Mouse (Mus musculus): ENCODE results near the gene Gpatch11. TPM values are rescaled to one million over a fixed set of nuclear protein-coding genes. Genes with fewer than 3 reads are reported as not detected.

Gpatch11 gene
- polyA plus RNA-seq, 1 experiment from 2014 or later: 31.8 TPM

Other genes with a start within 250 kb of the Gpatch11 start
- 12.5 and 14.2 TPM in 2 replicates for gene Strn, start 98.4 kb upstream of the Gpatch11 start, polyA plus RNA-seq (2014; fragmentation: Nextera tagmentation; extraction: Ambion mirVana)
- 16.9 and 18.7 TPM in 2 replicates for gene Heatr5b, start 203 bp upstream of the Gpatch11 start, polyA plus RNA-seq (2014; fragmentation: Nextera tagmentation; extraction: Ambion mirVana)
- gene Eif2ak2, start 47.0 kb downstream of the Gpatch11 start, polyA plus RNA-seq (2014; fragmentation: Nextera tagmentation; extraction: Ambion mirVana): 6.4 and 9.5 TPM in 2 replicates
- gene Sult6b1, start 71.4 kb downstream of the Gpatch11 start, polyA plus RNA-seq (2014; fragmentation: Nextera tagmentation; extraction: Ambion mirVana): 0.27 and 0.33 TPM in 2 replicates
- gene Cebpzos, start 80.9 kb downstream of the Gpatch11 start, polyA plus RNA-seq (2014; fragmentation: Nextera tagmentation; extraction: Ambion mirVana): 77.6 and 81.6 TPM in 2 replicates
- 36.0 and 41.3 TPM in 2 replicates for gene Cebpz, start 101.5 kb downstream of the Gpatch11 start, polyA plus RNA-seq (2014; fragmentation: Nextera tagmentation; extraction: Ambion mirVana)
- 62.1 and 66.6 TPM in 2 replicates for gene Ndufaf7, start 101.6 kb downstream of the Gpatch11 start, polyA plus RNA-seq (2014; fragmentation: Nextera tagmentation; extraction: Ambion mirVana)
- 28.3 and 32.8 TPM in 2 replicates for gene Prkd3, start 185.2 kb downstream of the Gpatch11 start, polyA plus RNA-seq (2014; fragmentation: Nextera tagmentation; extraction: Ambion mirVana)
- gene Qpct, start 216.3 kb downstream of the Gpatch11 start, polyA plus RNA-seq (2014; fragmentation: Nextera tagmentation; extraction: Ambion mirVana): 37.4 and 42.5 TPM in 2 replicates